Mouse (Mus musculus) heart, adult 9 months (tissue): ENCODE measurements around the gene Ttc28.
A peak's percentile ranks its signal among the peaks of the same experiment; 100 is the strongest.

Experiments used
- DNase-seq, 2 experiments: peaks; one replicate each; pipeline ENCODE4 v3.0.0; 2022; ENCODE audit warnings: low spot score in 2 of 2

The Ttc28 gene

GRCm38 (mm10) chr5:111007136-111007500, 127.5 kb downstream of the Ttc28 start:
- DNase-seq = no peak

DNA sequence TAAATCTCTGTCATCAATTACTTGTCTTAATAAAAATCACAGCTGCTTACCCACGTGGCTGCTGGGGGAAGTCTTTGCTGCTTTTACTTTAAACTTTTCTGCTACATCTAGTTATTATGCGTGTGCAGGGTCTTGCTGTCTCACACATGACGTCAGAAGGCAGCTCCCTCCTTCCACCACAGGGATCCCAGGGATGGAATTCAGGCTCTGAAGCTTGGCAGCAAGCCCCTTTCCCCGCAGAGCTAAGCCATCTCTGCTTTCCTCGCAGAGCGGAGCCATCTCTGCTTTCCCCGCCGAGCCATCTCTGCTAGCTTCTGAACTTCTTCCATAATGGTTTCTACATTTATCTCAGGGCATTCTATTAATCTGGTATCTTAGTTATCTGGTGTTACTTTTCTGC, 128.3 kb downstream of the Ttc28 start:
- no peak for DNase-seq

- no peak for DNase-seq
Measured at GRCm38 (mm10) chr5:111008431-111008830, 128.8 kb downstream of the Ttc28 start.

- peak; percentile 29 to 38 for DNase-seq
Measured at GRCm38 (mm10) chr5:111011271-111011670, 131.7 kb downstream of the Ttc28 start.

DNA sequence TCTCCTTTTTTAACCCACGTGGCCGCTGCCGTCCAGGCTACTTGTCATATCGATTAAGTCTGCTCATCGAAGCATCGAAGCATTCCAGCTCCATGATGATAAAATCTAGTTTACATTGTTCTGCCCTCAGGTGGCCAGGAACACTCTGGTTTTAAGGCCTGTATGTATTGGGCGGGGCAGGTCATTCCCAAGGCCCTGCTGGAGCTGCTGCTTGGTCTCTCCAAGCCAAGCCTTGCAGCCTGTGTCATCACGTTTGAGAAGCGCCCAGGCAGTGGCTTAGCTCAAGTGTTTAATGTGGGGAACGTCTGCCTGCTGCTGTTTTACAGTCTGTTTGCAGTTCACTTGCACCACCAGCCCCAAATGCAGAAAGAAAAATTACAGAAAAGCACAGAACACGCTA, 132.5 kb downstream of the Ttc28 start:
- DNase-seq = no peak

DNA sequence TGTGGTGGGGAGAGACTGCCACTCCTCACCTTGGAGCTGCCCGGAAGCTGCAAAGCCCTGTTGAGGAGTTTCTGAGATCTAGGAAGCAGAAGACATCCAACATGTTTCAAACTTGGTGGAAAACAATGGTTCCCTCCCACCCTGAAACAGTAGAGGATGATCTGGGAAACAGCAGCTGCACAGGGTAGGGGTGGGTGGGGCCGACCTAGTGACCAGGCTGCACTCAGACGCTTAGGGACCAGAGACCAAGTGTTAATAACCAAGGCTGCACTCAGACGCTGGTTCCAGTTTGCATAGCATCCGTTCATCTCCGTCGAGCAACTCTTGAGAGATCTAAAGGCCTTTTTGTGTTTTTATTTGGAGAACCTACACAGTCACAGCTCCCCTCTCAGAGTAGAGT, 133.0 kb downstream of the Ttc28 start:
- no peak for DNase-seq

- DNase-seq = no peak
Measured at GRCm38 (mm10) chr5:111014960-111015359, 135.4 kb downstream of the Ttc28 start.

DNA sequence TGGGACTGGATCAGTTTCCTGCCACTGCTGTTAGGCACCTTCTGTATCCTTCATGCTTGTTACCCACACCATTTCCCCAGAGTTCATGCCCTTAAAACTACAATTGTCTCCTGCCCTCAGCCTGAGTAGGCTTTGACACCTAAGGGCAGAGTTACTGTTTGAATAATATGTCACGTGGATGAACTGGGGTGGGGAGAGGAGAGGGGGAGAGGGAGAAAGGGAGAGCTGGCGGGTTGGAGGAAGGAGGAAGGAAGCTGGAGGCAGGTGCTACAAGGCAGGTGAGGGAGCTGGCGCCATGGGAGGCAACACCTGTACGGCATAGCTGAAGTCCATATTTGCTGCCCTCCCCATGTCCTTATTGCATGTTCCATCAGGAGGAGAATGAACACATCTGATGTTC, 137.7 kb downstream of the Ttc28 start:
- no peak for DNase-seq

DNA sequence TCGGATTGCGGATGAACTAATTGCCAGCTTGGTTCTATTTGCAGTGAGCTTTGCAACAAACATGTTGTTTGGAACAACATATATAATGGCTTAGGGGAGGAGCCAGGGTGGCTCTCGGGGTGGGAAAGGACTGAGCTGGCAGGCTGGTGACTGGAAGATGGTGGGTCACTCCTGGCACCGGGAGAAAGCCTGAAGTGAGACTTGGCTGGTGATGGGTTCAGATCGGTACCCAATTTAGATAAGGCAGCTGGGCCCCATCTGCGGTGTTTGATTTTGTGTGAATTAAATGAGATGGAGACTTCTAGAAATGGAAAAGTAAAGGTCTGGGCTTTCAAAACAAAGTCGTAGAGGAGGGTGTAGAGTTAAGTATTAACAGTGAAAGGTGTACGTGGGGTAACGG, 142.7 kb downstream of the Ttc28 start:
- DNase-seq = no peak

- peak in 1 of 2 experiments; percentile 25 for DNase-seq
Measured at GRCm38 (mm10) chr5:111022940-111023339, 143.3 kb downstream of the Ttc28 start.

- DNase-seq = no peak
Measured at GRCm38 (mm10) chr5:111024621-111025020, 145.0 kb downstream of the Ttc28 start.

DNA sequence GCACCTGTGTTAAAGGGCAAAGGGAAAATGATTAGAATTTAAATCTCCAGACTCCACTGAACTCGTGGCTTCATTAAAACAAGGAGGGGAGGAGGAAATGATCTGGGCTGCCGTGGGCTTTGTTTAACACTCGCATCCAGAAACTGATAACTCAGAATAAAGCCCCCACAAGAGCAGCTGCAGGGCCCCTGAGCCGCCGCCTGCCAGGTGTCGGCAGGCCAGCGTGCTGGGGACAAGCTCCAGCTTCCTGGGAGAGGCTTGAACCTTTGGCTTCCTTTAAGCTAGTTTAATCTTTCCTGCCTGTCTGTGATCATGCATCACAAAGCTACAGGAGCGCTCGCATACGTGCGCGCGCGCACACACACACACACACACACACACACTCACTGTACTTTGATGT, 145.9 kb downstream of the Ttc28 start:
- no peak for DNase-seq

- no peak for DNase-seq
Measured at GRCm38 (mm10) chr5:111026209-111026608, 146.6 kb downstream of the Ttc28 start.

GRCm38 (mm10) chr5:111028340-111028739, 148.7 kb downstream of the Ttc28 start:
- no peak for DNase-seq

DNA sequence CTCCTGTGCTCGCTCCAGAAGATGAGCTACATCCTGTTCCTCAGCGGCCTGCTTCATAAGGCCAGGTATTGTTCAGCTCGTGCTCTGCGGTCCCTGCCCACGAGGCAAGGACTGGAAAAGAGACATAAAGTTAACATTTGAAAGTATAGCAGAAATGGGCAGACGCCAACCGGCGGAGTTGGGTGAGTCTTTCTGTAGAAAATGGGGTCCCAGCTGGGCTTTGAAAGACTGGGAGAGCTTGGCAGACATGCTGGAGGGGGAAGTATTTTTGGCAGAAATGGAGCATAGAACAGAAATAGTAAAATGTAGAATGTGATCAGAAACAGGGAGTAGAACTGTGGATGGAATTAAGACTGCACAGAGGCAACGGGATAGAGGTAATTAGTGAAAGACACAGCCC, 149.3 kb downstream of the Ttc28 start:
- no peak for DNase-seq

- no peak for DNase-seq
Measured at GRCm38 (mm10) chr5:111032687-111033295, 153.2 kb downstream of the Ttc28 start.

DNA sequence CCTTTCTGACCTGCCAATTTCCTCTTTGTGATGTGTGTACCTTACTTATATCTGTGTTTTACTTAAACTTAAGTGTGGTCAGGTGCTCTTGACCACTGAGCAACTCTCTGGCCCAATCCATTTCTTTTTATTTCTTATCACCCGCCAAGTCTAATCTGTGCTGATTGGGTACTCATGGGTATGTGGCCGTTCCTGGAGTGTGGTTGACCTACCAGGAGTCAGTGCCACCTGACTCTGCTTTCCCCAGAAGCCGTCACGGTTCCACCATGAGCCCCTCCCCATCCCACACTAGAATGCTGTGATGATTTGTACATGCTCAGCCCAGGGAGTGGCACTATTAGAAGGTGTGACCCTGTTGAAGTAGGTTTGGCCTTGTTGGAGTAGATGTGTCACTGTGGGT, 153.9 kb downstream of the Ttc28 start:
- DNase-seq = no peak

DNA sequence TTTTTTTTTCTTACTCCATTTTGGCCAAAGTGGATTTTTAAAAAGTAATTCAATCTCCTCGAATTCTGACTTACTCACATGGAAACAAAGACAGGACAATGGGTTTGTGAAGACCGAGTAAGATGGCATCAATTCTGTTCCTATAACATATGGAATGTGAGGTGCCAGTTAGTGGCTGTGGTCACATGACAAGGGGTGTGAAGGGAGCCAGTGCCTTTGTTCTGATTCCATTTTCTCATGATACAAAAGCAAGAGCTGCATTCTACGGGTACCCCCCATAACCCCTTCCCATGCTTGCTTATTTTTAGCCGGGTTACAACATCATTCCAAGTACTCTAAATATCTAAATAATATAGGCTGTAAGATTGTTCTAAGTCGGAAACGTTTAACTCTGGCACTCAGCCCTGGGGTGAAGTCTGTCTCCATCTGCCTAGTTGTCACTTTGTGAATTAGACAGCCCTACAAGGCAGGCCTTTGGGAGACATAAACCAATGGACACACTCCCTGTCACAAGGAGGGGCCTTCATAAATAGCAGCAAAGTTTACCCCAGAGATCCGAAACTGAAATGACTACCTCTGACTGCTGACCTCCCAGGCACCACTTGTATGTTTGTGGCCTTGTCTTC, 157.6 kb downstream of the Ttc28 start:
- DNase-seq = no peak

DNA sequence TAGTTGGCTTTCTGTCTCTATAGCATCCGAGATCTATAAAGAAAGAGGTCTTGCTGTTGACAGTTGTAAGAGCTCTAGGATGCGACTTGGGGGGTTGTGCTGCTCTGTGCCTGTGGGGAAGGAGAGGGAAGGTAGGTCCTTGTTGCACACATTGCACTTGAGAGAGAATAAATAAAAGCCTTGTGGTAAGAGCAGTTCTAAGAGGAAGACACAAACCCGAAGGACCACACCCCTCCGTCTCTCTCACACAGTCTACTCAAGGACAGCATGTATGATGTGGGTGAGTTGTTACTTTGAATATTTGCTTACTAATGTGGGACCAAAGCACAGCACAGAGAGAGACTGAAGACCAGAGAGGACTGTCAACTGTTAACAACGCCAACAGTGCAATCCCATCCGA, 160.2 kb downstream of the Ttc28 start:
- DNase-seq = no peak

GRCm38 (mm10) chr5:111041952-111042351, 162.3 kb downstream of the Ttc28 start:
- no peak for DNase-seq

- no peak for DNase-seq
Measured at GRCm38 (mm10) chr5:111044193-111044592, 164.6 kb downstream of the Ttc28 start.

GRCm38 (mm10) chr5:111046359-111046758, 166.8 kb downstream of the Ttc28 start:
- DNase-seq = no peak

DNA sequence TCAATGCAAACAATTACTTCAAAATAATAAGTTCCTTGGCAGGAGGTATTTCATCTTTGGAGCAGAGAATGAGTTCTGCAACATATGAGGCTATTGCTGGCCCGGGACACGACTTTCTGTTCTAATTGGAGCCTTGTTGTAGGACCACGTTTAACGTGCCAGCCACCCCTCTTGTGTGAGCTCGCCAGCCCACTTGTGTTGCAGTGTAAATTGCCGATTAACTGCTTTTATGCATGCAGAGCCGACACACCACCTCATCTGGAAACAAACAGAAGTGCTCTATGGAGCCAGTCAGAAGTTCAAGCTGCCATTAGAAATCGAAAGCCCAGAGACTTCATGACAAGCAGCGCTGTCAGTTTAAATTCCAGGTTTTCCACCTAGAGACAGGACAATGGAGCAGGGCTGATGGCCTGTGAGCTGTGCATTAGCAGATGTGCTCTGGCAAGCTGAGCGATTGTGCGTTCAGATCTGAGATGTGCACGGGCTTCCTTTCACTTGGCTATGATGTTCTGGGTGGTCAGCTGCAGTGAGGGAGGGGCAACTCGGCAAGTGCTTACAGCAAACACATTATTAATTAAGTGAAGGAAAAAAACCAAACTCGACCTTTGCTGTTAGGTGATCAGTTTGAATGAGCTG, 167.4 kb downstream of the Ttc28 start:
- DNase-seq = no peak
